Mouse (Mus musculus): Measurements from ENCODE around the gene Tpm3-rs7. TPM values are rescaled to one million over a fixed set of nuclear protein-coding genes. Genes with fewer than 3 reads are reported as not detected.

Gene Tpm3-rs7
- polyA plus RNA-seq (2012; rRNA removed), result 0.23 and 0.28 TPM in 2 replicates

GRCm38 (mm10) chr14:113314499-113314898, at the start of gene Tpm3-rs7:
Gene Tpm3-rs7 (plus strand): TSS chr14:113314608.

